Mouse (Mus musculus) heart, adult 2 months (tissue): ENCODE data around the gene Gps2.

Experiments
- EP300 ChIP-seq: fragments of 200-500 bp; IDR thresholded peaks from 2 replicates; pipeline ENCODE4 v1.6.1; 2011; ENCODE audit warnings: low read depth, low read length, control low read depth; ENCODE audit not compliant: insufficient read depth
- POLR2A ChIP-seq: fragments of 200-500 bp; IDR thresholded peaks from 2 replicates; pipeline ENCODE4 v1.6.1; 2011; ENCODE audit warnings: mild to moderate bottlenecking, low read depth, low read length, control low read depth; ENCODE audit not compliant: insufficient read depth

GRCm38 (mm10) chr11:69914917-69915430, 1.3 kb downstream of the Gps2 start:
- TF ChIP-seq POLR2A: no peak
- TF ChIP-seq EP300: no peak
